Mouse (Mus musculus) cerebral cortex, adult 2 months (tissue): Measurements from ENCODE around the gene Ceacam16.

ENCODE experiments used
- WGBS: fragments of 180-500 bp; shearing (Covaris S2); methylation state at CpG from one replicate; pipeline ENCODE4 v1.1.7; 2018; 5-methylcytosine and 5-hydroxymethylcytosine counted together

Ceacam16 gene

GRCm38 (mm10) chr7:19843561-19843960 is 17.5 kb downstream of the Ceacam16 start:
- 9% methylated on average over 11 of the region's 11 CpGs for WGBS

GRCm38 (mm10) chr7:19842885-19843504 is 18.1 kb downstream of the Ceacam16 start:
- 43% methylated on average over 19 of the region's 19 CpGs for WGBS

GRCm38 (mm10) chr7:19841686-19842413 is 19.2 kb downstream of the Ceacam16 start:
- WGBS, result 83% methylated on average over 21 of the region's 21 CpGs

GRCm38 (mm10) chr7:19840936-19841335 is 20.2 kb downstream of the Ceacam16 start:
- WGBS, result 90% methylated on average over 3 of the region's 3 CpGs

- 90% methylated on average over 4 of the region's 4 CpGs for WGBS
Observed at GRCm38 (mm10) chr7:19840371-19840770, 20.7 kb downstream of the Ceacam16 start.

GRCm38 (mm10) chr7:19836843-19837242 is 24.3 kb downstream of the Ceacam16 start:
- 62% methylated on average over 3 of the region's 3 CpGs for WGBS

GRCm38 (mm10) chr7:19834055-19834454 is 27.0 kb downstream of the Ceacam16 start:
- 73% methylated on average over 3 of the region's 3 CpGs for WGBS

- WGBS, result 63% methylated on average over 9 of the region's 9 CpGs
Observed at GRCm38 (mm10) chr7:19831837-19832236, 29.3 kb downstream of the Ceacam16 start.

- 28% methylated on average over 13 of the region's 13 CpGs for WGBS
Observed at GRCm38 (mm10) chr7:19830682-19831156, 30.4 kb downstream of the Ceacam16 start.

GRCm38 (mm10) chr7:19829694-19830093 is 31.4 kb downstream of the Ceacam16 start:
- WGBS, result 83% methylated on average over 3 of the region's 3 CpGs

- WGBS, result 69% methylated on average over 6 of the region's 6 CpGs
Observed at GRCm38 (mm10) chr7:19826756-19827155, 34.3 kb downstream of the Ceacam16 start.

GRCm38 (mm10) chr7:19824182-19824973 is 36.7 kb downstream of the Ceacam16 start:
- WGBS, result 38% methylated on average over 26 of the region's 26 CpGs

GRCm38 (mm10) chr7:19823256-19824181 is 37.6 kb downstream of the Ceacam16 start:
- WGBS, result 55% methylated on average over 16 of the region's 16 CpGs

GRCm38 (mm10) chr7:19822604-19823058 is 38.5 kb downstream of the Ceacam16 start, which contains the start of gene Bcl3:
Bcl3 (minus strand) TSS chr7:19822770.
- 4% methylated on average over 36 of the region's 42 CpGs for WGBS

GRCm38 (mm10) chr7:19822193-19822592 is 38.9 kb downstream of the Ceacam16 start:
- 5% methylated on average over 20 of the region's 20 CpGs for WGBS

GRCm38 (mm10) chr7:19821633-19822032 is 39.5 kb downstream of the Ceacam16 start:
- WGBS, result 82% methylated on average over 7 of the region's 7 CpGs

GRCm38 (mm10) chr7:19820347-19821048 is 40.6 kb downstream of the Ceacam16 start:
- WGBS, result 79% methylated on average over 3 of the region's 3 CpGs

- WGBS, result 95% methylated on average over 7 of the region's 7 CpGs
Observed at GRCm38 (mm10) chr7:19818875-19819274, 42.2 kb downstream of the Ceacam16 start.

GRCm38 (mm10) chr7:19818440-19818839 is 42.7 kb downstream of the Ceacam16 start:
- WGBS, result 94% methylated on average over 5 of the region's 5 CpGs

- WGBS, result 22% methylated on average over 15 of the region's 15 CpGs
Observed at GRCm38 (mm10) chr7:19817382-19818105, 43.6 kb downstream of the Ceacam16 start.
